Mouse (Mus musculus): ENCODE data around the gene Ccr10.
A peak's percentile ranks its signal among the peaks of the same experiment; 100 is the strongest.
"Not testable (repeated sequence)": the region's sequence is repeated elsewhere in the genome, so short reads cannot be mapped to it uniquely, and the experiment has no call there.

Gene Ccr10

GRCm38 (mm10) chr11:101173112-101173511 lies 2.1 kb downstream of the Ccr10 start:
- no peak for ATAC-seq (ENCODE audit: insufficient number of reproducible peaks, low FRiP score, low TSS enrichment)

DNA sequence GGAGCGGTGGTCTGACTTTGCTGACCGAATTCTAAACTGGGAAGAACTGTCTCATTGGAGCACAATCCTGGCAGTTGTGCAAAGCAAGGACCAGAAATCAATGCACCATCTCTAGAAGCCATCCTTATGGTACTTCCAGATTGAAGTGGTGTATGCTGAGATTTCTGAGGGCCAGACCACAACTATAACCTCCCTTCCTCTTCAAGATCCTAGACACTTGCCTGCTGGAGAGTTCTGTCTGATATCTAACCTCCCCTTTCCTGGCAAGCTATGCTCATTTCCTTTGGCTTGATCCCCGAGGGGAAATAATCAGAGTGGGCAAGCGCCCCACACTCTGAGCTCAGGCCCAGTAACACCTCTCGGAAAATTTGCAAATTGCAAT lies 2.8 kb downstream of the Ccr10 start:
- no peak for ATAC-seq (ENCODE audit: insufficient number of reproducible peaks, low FRiP score, low TSS enrichment)

GRCm38 (mm10) chr11:101171721-101172433 lies 3.4 kb downstream of the Ccr10 start:
- ATAC-seq (ENCODE audit: insufficient number of reproducible peaks, low FRiP score, low TSS enrichment): no peak

DNA sequence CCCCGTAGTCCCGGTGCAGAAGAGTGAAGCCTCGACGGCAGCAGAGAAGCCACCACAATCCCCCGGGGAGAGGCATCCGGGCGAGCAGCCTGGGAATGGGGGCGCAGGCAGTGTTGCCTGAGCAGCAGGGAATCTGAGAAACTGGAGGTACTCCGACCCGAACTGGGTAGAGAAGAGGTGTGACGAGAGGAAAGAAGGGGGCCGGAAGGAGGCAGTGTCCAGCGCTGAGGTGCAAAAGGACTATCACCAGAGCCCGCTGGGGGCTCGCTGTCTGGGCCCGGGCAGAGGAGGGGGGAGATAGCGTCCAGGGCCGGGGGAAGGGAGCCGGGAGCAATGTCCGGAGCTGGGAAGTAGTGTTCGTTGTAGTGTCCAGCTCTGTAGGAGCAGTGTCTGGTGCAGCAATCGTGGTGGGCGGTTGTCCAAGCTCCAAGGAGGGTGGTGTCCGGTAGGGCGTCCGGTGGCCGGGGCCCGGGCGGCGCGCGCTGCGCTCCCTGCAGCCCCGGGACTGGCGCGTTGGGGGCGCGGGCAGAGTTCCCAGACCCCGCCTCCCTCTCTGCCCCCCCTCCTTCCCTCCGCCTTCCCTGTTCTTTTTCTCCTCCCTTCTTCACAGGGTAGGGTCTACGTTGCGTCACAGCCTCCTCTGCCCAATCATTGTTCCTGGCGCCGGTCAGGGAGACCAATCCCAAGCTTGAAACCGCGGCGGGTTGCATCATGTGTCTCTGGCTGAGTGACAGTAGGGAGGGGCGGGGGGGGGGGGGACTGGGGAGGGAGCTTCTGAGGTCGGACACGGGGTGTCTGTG lies 4.2 kb downstream of the Ccr10 start, which contains the start of gene Plekhh3:
Gene Plekhh3, minus strand, starts transcription at position 541 of the 800 bp plus-strand sequence.
- peak; percentile 71 for ATAC-seq (ENCODE audit: insufficient number of reproducible peaks, low FRiP score, low TSS enrichment)

DNA sequence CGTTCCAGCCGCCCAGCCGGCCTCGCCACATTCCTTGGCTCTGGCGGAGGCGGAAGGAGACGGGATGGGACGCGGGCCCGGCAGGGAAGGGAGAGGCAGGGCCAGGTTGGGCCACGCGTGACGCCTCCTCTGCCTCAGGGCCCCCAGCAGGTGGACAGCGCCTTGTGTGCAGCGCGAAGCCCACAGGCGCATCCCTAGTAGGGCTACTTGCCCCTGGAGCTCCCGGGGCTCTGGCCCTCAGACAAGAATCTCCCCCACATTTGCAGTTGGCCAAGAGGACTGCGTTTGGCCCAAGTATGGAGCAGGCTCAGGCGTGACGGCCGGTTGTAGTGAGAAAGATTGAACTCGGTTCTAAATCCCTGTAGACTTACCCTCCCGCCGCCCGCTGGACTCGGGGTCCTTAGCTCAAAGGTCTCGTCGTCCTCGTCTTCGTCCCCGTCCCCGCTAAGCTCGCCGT lies 4.9 kb downstream of the Ccr10 start, which contains the start of gene Cntnap1:
Gene Cntnap1, plus strand, starts transcription at position 170 of the 457 bp plus-strand sequence.
- no peak for ATAC-seq (ENCODE audit: insufficient number of reproducible peaks, low FRiP score, low TSS enrichment)

- ATAC-seq (ENCODE audit: insufficient number of reproducible peaks, low FRiP score, low TSS enrichment): no peak
Observed at GRCm38 (mm10) chr11:101169301-101170107, 5.7 kb downstream of the Ccr10 start.

DNA sequence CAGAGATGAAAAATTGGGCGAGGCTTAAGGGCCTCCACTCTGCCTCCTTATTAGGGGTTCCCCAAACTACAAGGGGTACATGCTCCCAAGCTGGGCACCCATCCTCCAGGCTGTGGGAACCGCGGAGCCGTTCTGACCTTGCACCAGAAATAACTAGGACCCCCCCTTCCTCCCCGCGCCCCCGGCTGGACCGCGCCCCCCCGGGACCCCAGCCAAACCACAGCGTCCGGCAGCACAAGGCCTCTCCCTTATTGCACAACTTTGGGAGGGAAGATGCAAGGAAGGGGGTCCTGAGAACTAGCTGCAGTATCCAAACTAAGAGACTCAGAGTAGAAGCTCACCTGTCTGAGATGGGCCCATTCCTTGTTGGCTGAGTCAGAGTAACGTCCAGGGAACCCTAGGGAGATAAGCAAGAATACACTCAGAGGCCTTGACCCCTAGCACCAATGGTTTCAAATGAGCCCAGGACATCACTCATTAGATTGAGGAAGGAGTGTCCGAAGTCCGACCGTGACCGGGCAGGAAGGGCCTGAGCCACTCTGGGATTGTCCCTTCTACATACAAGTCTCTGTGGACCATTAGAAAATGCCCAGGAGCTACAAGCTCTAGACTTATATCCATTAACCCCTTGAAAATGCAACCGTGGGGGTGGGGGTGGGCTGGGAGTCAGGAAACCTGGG lies 6.8 kb downstream of the Ccr10 start:
- no peak for ATAC-seq (ENCODE audit: insufficient number of reproducible peaks, low FRiP score, low TSS enrichment)

DNA sequence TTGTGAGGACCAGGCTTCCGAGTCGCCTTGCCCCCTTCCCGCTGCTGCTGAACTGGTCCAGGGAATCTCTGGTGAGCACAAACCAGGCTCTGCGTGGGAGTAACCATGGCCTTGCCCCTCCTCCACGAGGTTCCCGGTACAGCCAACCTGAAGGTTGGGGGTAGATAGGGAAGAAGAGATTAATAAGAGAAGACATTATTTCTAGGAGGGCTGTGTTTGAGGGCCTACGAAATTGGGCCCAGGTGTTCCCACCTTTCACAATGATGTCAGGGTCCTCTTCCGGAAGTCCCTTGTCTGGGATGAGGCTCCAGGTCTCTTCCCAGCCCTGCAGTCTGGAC lies 7.3 kb downstream of the Ccr10 start:
- no peak for ATAC-seq (ENCODE audit: insufficient number of reproducible peaks, low FRiP score, low TSS enrichment)

- ATAC-seq (ENCODE audit: insufficient number of reproducible peaks, low FRiP score, low TSS enrichment): no peak
Observed at GRCm38 (mm10) chr11:101167211-101167962, 7.9 kb downstream of the Ccr10 start.

DNA sequence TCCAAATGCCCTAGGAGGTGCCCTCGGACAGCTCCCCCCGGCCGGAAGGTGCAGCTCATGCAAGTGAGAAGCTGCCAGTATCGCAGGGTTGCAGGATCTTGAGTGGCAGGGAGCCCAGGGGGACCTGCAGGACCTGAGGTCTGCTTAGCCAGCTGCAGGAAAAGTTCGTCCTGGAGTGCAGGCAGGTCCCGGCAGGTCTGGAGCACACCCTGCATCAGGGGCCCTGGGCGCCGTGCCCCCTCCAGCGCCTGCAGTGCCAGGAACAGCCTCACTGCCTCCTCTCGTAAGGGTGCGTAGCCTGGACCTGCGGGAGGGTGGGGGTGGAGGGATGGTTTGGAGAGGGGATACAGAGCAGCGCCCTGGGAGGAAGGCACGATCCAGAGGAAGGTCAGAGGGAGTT lies 8.9 kb downstream of the Ccr10 start:
- ATAC-seq (ENCODE audit: insufficient number of reproducible peaks, low FRiP score, low TSS enrichment): no peak

- no peak for ATAC-seq (ENCODE audit: insufficient number of reproducible peaks, low FRiP score, low TSS enrichment)
Observed at GRCm38 (mm10) chr11:101164677-101165580, 10.3 kb downstream of the Ccr10 start.

DNA sequence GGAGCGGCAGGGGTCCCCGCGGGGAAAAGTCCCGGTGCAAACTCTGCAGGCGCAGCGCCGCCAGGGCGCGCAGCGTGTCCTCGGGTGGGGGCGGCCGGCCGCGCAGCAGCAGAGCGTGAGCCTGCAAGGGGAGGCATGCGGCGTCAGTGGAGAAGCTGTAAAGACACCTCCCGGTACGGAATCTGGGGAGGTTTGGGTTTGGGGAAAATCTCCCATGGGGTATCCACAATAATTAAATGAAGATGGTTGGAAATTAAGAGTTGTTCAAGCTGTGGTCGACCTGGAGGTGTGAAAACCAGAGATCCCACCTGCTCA lies 10.9 kb downstream of the Ccr10 start:
- no peak for ATAC-seq (ENCODE audit: insufficient number of reproducible peaks, low FRiP score, low TSS enrichment)

DNA sequence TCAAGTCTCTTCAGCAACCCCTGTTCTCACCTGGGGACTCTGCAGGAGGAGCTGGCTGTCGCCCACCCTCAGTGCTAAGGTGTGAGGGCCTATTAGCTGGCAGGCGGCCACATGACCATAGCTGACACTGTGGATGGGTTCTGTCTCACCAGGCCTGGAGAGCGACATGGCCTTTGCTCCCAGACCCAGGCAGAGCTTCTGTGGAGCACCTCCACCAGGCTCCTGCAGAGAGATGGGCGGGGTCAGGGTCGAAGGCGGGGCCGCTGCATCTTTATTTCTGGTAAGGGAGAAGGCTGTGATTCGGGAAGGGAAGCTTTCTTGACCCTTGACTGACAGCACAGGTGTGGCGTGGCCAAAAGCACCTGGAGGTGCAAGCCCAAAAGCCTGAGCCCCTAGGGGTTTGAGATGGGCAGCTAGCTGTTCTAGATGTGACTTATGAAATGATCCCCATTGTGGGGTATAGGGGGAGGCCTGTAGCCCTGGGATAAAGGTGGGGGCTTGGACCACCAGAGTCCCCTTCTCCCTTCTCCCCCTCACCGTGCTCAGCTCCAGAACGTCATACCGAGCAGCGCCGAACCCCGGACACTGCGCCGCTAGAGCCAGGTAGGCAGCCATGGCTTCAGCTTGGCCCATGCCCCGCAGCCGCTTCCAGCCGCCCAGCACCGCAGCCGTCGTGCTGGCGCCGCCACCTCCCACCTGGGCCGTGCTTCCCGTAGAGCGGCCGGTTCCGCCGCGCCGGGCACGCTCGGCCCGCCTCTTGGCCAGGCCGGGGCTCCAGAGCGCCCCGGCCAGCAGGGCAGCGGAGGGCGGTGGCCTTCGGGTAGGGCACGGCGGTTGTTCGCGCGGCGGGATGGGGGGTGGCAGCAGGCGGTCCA lies 11.5 kb downstream of the Ccr10 start:
- no peak for ATAC-seq (ENCODE audit: insufficient number of reproducible peaks, low FRiP score, low TSS enrichment)

DNA sequence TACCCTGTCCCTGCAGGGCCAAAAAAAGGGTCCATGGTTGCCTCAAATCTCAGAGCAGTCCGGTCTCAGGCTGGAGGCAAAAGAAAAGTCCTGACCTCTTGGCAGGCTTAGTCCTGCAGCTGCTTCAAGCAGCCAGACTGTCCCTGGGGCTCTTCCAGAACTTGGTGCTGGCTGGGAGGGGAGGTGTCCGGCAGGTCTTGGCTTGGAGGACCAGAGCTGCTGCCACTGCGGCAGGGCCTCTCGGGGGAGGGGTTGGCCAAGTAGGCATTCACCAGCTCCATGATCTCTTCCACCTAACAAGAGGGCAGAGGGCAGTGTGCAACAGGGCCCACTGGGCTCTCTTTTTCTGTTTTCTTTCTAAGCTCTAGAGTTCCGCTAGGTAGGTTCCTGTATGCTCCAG lies 12.5 kb downstream of the Ccr10 start:
- no peak for ATAC-seq (ENCODE audit: insufficient number of reproducible peaks, low FRiP score, low TSS enrichment)

- no peak for ATAC-seq (ENCODE audit: insufficient number of reproducible peaks, low FRiP score, low TSS enrichment)
Observed at GRCm38 (mm10) chr11:101162301-101162700, 12.9 kb downstream of the Ccr10 start.

- ATAC-seq (ENCODE audit: insufficient number of reproducible peaks, low FRiP score, low TSS enrichment): no peak
Observed at GRCm38 (mm10) chr11:101161551-101161950, 13.7 kb downstream of the Ccr10 start.

GRCm38 (mm10) chr11:101160981-101161505 lies 14.2 kb downstream of the Ccr10 start:
- ATAC-seq (ENCODE audit: insufficient number of reproducible peaks, low FRiP score, low TSS enrichment): not testable (repeated sequence)

DNA sequence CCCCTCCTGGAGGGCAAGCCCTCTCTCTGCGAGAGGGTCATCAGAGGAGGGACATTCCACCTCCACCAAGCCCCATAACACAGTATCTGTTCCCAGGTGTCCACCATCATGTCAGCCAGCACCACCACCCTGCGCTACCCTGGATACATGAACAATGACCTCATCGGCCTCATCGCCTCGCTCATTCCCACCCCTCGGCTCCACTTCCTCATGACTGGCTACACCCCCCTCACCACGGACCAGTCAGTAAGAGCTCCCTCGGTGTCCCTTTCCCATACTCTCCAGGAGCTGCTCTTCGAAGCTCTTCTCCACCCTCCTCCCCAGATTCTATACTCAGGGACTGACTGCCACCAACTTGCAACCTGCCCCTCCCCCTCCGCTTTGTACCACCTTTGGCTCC lies 15.1 kb downstream of the Ccr10 start:
- not testable (repeated sequence) for ATAC-seq (ENCODE audit: insufficient number of reproducible peaks, low FRiP score, low TSS enrichment)
